Mouse (Mus musculus) MEL (cell line): ENCODE measurements around the gene Tmem179b. TPM values are rescaled to one million over a fixed set of nuclear protein-coding genes. Genes with fewer than 3 reads are reported as not detected.
A peak's percentile ranks its signal among the peaks of the same experiment; 100 is the strongest.

Experiments used
- DNase-seq: peaks from one replicate; pipeline ENCODE4 v3.0.0; 2011; ENCODE audit warnings: low read depth, low spot score
- H3K27ac ChIP-seq: 2 replicates; pipeline ENCODE4 v1.5.1; 2012; ENCODE audit warnings: low read depth, mild to moderate bottlenecking, control low read depth, low read length, moderate library complexity; ENCODE audit not compliant: control insufficient read depth
- H3K27me3 ChIP-seq, 2 experiments: fragments of 150-350 bp in 1 of 2; sonication (generic) in 1 of 2; 2 replicates each; pipeline ENCODE4 v1.6.1; 2012; ENCODE audit warnings: low read length in 2 of 2, mild to moderate bottlenecking in 2 of 2, improper control_type of control experiment in 1 of 2, moderate library complexity in 1 of 2; ENCODE audit not compliant: insufficient read depth in 2 of 2, control insufficient read depth in 1 of 2
- H3K36me3 ChIP-seq, 2 experiments: 2 replicates each; pipeline ENCODE4 v1.6.1; 2012 to 2014; ENCODE audit warnings: low read length in 2 of 2, improper control_type of control experiment in 1 of 2, inconsistent platforms in 1 of 2, mild to moderate bottlenecking in 1 of 2; ENCODE audit not compliant: insufficient read depth in 2 of 2, control insufficient read depth in 1 of 2
- H3K4me1 ChIP-seq, 2 experiments: fragments of 150-350 bp in 1 of 2; sonication (generic) in 1 of 2; 2 replicates each; pipeline ENCODE4 v1.6.1; 2012; ENCODE audit warnings: low read length in 2 of 2, improper control_type of control experiment in 1 of 2, mild to moderate bottlenecking in 1 of 2; ENCODE audit not compliant: insufficient read depth in 2 of 2, control insufficient read depth in 1 of 2
- H3K4me3 ChIP-seq, 2 experiments: fragments of 150-350 bp in 1 of 2; sonication (generic) in 1 of 2; 2 replicates each; pipeline ENCODE4 v1.5.1; 2012; ENCODE audit warnings: low read depth in 2 of 2, low read length in 2 of 2, mild to moderate bottlenecking in 2 of 2, moderate library complexity in 2 of 2, control low read depth in 1 of 2, improper control_type of control experiment in 1 of 2; ENCODE audit not compliant: control insufficient read depth in 1 of 2, insufficient read depth in 1 of 2
- H3K79me2 ChIP-seq: 2 replicates; pipeline ENCODE4 v1.6.1; 2012; ENCODE audit warnings: mild to moderate bottlenecking, low read length, moderate library complexity; ENCODE audit not compliant: control insufficient read depth, poor library complexity, insufficient read depth
- H3K9ac ChIP-seq: 2 replicates; pipeline ENCODE4 v1.6.1; 2012; ENCODE audit warnings: low read depth, mild to moderate bottlenecking, control low read depth, low read length, moderate library complexity; ENCODE audit not compliant: control insufficient read depth, poor library complexity, severe bottlenecking
- H3K9me3 ChIP-seq: fragments of 150-350 bp; sonication (generic); replicated peaks from 2 replicates; pipeline ENCODE4 v1.6.1; 2012; ENCODE audit warnings: mild to moderate bottlenecking, low read length, improper control_type of control experiment, moderate library complexity; ENCODE audit not compliant: insufficient read depth
- CHD1 ChIP-seq: IDR thresholded peaks from 2 replicates; pipeline ENCODE4 v1.6.1; 2012; ENCODE audit warnings: low read depth, mild to moderate bottlenecking, inconsistent platforms, low read length, improper control_type of control experiment
- CTCF ChIP-seq, 3 experiments: IDR thresholded peaks in 2 of 3; conservative IDR thresholded peaks in 1 of 3; 2 replicates each; pipeline ENCODE4 v1.5.1; 2011 to 2012; ENCODE audit warnings: low read length in 3 of 3, low read depth in 2 of 3, mild to moderate bottlenecking in 2 of 3, improper control_type of control experiment in 1 of 3, inconsistent platforms in 1 of 3, mixed read lengths in 1 of 3, moderate library complexity in 1 of 3; ENCODE audit not compliant: control insufficient read depth in 1 of 3, insufficient read depth in 1 of 3, poor library complexity in 1 of 3, severe bottlenecking in 1 of 3
- E2F4 ChIP-seq: IDR thresholded peaks from 2 replicates; pipeline ENCODE4 v1.6.1; 2011; ENCODE audit warnings: low read depth, low read length, improper control_type of control experiment, borderline replicate concordance
- EP300 ChIP-seq, 2 experiments: IDR thresholded peaks; 2 replicates each; pipeline ENCODE4 v1.6.1; 2011; ENCODE audit warnings: improper control_type of control experiment in 2 of 2, low read length in 2 of 2, low read depth in 1 of 2, mild to moderate bottlenecking in 1 of 2
- GABPA ChIP-seq: IDR thresholded peaks from 2 replicates; pipeline ENCODE4 v1.6.1; 2012; ENCODE audit warnings: low read depth, mild to moderate bottlenecking, inconsistent platforms, low read length, improper control_type of control experiment, moderate library complexity
- GATA1 ChIP-seq: IDR thresholded peaks from 2 replicates; pipeline ENCODE4 v1.6.1; 2011; ENCODE audit warnings: low read depth, low read length, improper control_type of control experiment
- KAT2A ChIP-seq: conservative IDR thresholded peaks from 2 replicates; pipeline ENCODE4 v1.6.1; 2012; ENCODE audit warnings: low read depth, low read length, improper control_type of control experiment, inconsistent platforms
- MAFK ChIP-seq: IDR thresholded peaks from 2 replicates; pipeline ENCODE4 v1.6.1; 2011; ENCODE audit warnings: low read depth, mild to moderate bottlenecking, low read length, improper control_type of control experiment, borderline replicate concordance
- MAZ ChIP-seq: IDR thresholded peaks from 2 replicates; pipeline ENCODE4 v1.6.1; 2012; ENCODE audit warnings: low read depth, mild to moderate bottlenecking, inconsistent platforms, low read length, improper control_type of control experiment
- MXI1 ChIP-seq: IDR thresholded peaks from 2 replicates; pipeline ENCODE4 v1.6.1; 2011; ENCODE audit warnings: mild to moderate bottlenecking, low read depth, low read length, improper control_type of control experiment
- MYB ChIP-seq: IDR thresholded peaks from 2 replicates; pipeline ENCODE4 v1.6.1; 2011; ENCODE audit warnings: mild to moderate bottlenecking, low read depth, low read length, improper control_type of control experiment
- NRF1 ChIP-seq: IDR thresholded peaks from 2 replicates; pipeline ENCODE4 v1.6.1; 2014; ENCODE audit warnings: low read depth, mild to moderate bottlenecking, inconsistent platforms, low read length, improper control_type of control experiment, moderate library complexity; ENCODE audit not compliant: poor library complexity, insufficient read depth, severe bottlenecking
- POLR2A ChIP-seq, 2 experiments: IDR thresholded peaks; 2 replicates each; pipeline ENCODE4 v1.6.1; 2011 to 2012; ENCODE audit warnings: low read length in 2 of 2, mild to moderate bottlenecking in 2 of 2, control low read depth in 1 of 2, improper control_type of control experiment in 1 of 2, low read depth in 1 of 2, moderate library complexity in 1 of 2; ENCODE audit not compliant: control insufficient read depth in 1 of 2, insufficient read depth in 1 of 2, poor library complexity in 1 of 2
- POLR2AphosphoS2 ChIP-seq: IDR thresholded peaks from 2 replicates; pipeline ENCODE4 v1.6.1; 2011; ENCODE audit warnings: low read length, improper control_type of control experiment
- POLR2AphosphoS5 ChIP-seq: IDR thresholded peaks from 2 replicates; pipeline ENCODE4 v1.6.1; 2012; ENCODE audit warnings: low read depth, borderline replicate concordance, mild to moderate bottlenecking, inconsistent platforms, low read length, moderate library complexity, mixed read lengths
- RAD21 ChIP-seq: IDR thresholded peaks from 2 replicates; pipeline ENCODE4 v1.6.1; 2011; ENCODE audit warnings: mild to moderate bottlenecking, low read depth, low read length, improper control_type of control experiment
- SMC3 ChIP-seq: IDR thresholded peaks from 2 replicates; pipeline ENCODE4 v1.6.1; 2011; ENCODE audit warnings: low read depth, low read length, improper control_type of control experiment
- TBP ChIP-seq: IDR thresholded peaks from 2 replicates; pipeline ENCODE4 v1.8.0; 2011; ENCODE audit warnings: low read depth, low read length, improper control_type of control experiment
- TCF12 ChIP-seq: IDR thresholded peaks from 2 replicates; pipeline ENCODE4 v1.6.1; 2014; ENCODE audit warnings: low read depth, mild to moderate bottlenecking, inconsistent platforms, low read length, improper control_type of control experiment, moderate library complexity
- USF1 ChIP-seq: IDR thresholded peaks from 2 replicates; pipeline ENCODE4 v1.6.1; 2014; ENCODE audit warnings: low read depth, mild to moderate bottlenecking, inconsistent platforms, low read length, improper control_type of control experiment, moderate library complexity
- ZC3H11A ChIP-seq: IDR thresholded peaks from 2 replicates; pipeline ENCODE4 v1.6.1; 2012; ENCODE audit warnings: low read depth, mild to moderate bottlenecking, inconsistent platforms, low read length, improper control_type of control experiment
- ZNF384 ChIP-seq: IDR thresholded peaks from 2 replicates; pipeline ENCODE4 v1.6.1; 2012; ENCODE audit warnings: low read depth, mild to moderate bottlenecking, inconsistent platforms, low read length, improper control_type of control experiment
- polyA plus RNA-seq, 2 experiments: library from polyadenylated mRNA; stranded (reverse) in 1 of 2; unstranded in 1 of 2; fragments of >175 nt in 1 of 2; fragments of >200 nt in 1 of 2; gene quantifications; 2 replicates each; pipeline versions ENCODE4 v1.2.1 to v1.2.4; 2012; ENCODE audit warnings: low replicate concordance in 2 of 2, low read depth in 1 of 2; ENCODE audit not compliant: insufficient read length in 2 of 2, insufficient read depth in 1 of 2, missing spikeins in 1 of 2
- total RNA-seq: library from RNA; depleted of rRNA; stranded (reverse); fragments of 300-350 nt; gene quantifications from 2 replicates; pipeline ENCODE4 v1.2.3, GENCODE M21; 2012

Tmem179b gene
- total and polyA plus RNA-seq, 3 experiments = 60.0 to 101 TPM; not detected in 1

DNA sequence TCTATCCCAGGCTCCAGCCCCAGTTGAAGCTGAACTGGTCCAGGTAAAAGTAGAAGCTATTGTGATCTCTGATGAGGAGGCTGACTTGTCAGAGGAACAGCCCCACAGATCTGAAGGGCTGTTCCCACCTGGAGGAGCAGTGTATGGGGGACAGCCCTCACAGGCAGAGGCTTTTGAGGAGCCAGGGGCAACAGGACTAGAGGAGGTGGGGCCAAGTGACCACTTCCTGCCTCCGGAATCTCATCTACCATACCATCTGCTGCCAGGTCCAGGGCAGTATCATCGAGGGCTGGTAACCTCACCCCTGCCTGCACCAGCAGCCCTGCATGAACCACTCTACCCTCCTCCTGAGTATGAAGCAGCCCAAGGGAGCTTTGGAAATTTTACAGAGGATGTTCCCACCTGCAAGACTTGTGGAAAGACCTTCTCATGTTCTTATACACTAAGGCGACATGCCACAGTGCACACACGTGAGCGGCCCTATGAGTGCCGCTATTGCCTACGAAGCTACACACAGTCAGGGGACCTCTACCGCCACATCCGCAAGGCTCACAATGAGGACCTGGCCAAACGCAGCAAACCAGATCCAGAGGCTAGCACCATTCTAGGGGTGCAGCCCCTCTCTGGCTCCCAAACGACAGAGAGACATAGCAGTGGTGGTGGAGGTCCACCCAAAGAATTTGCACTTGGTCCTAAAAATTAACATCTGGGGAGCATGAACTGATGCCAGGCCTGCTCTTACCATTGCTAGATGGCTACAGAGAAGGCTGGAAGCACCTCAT is 29.8 kb upstream of the Tmem179b start:
- Histone ChIP-seq H3K4me3 (no peak overlapping the region), H3K36me3 (peaks cover 4 to 5% of the 10 kb centered on the region in 2 experiments), H3K4me1 (peaks cover 2 to 19% of the 10 kb centered on the region in 2 experiments; a peak in 2 of 4 replicates)

DNA sequence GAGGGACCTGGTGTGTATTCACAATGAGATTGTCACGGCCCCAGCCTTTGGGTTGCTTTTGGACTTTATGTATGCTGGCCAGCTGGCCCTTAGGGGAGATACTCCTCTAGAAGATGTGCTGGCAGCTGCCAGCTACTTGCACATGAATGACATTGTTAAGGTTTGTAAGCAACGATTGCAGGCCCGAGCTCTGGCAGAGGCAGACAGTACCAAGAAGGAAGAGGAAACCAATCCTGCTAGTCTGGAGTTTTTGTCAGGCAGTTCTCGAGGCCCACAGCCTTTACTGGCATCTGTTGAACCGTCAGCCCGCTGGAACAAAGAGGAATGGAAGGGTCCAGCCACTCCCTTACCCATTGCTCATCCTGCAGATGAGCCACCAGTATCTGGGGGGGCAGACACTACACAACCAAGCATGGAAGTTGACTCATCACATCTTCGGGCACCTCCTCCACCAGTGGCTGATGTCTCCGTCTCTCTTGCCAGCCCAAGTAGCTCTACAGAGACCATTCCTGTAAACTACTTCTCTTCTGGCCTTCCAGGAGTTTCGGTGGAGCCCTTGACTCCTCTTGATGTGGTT is 29.0 kb upstream of the Tmem179b start:
- Histone ChIP-seq H3K9me3 (no peaks in the 10 kb centered on the region), H3K4me3 (no peak overlapping the region), H3K9ac (no peak overlapping the region), H3K27me3 (no peaks in the 10 kb centered on the region), H3K4me1 (peaks cover 2 to 21% of the 10 kb centered on the region in 2 experiments; a peak in 2 of 4 replicates), H3K27ac (no peak overlapping the region), H3K79me2 (no peaks in the 10 kb centered on the region; the same call in 1 of the 2 replicates), H3K36me3 (peaks cover under 1 to 9% of the 10 kb centered on the region in 2 experiments)
- no peak for DNase-seq
- TF ChIP-seq ZNF384 (no peak), KAT2A (no peak), POLR2AphosphoS5 (no peak), MAFK (no peak), MXI1 (no peak), POLR2AphosphoS2 (no peak), RAD21 (no peak), GABPA (no peak), TBP (no peak), MYB (no peak)

More for the DNA sequence above, 29.8 kb upstream of the Tmem179b start:
- no peak for DNase-seq
- TF ChIP-seq SMC3 = no peak
- Histone ChIP-seq H3K9ac (no peak overlapping the region), H3K27me3 (no peaks in the 10 kb centered on the region), H3K9me3 (no peaks in the 10 kb centered on the region), H3K79me2 (no peaks in the 10 kb centered on the region; the same call in 1 of the 2 replicates), H3K27ac (no peak overlapping the region)

GRCm38 (mm10) chr19:8802130-8802821 is 28.0 kb upstream of the Tmem179b start, which contains the start of gene Zbtb3:
Gene Zbtb3 (plus strand): TSS chr19:8802555.
- Histone ChIP-seq H3K9me3 (no peaks in the 10 kb centered on the region), H3K9ac (peak within 1 kb of the TSS; percentile 78), H3K4me1 (peaks cover 2 to 21% of the 10 kb centered on the region in 2 experiments; a peak in 2 of 4 replicates), H3K27me3 (no peaks in the 10 kb centered on the region), H3K79me2 (peaks cover 9% of the 10 kb centered on the region), H3K4me3 (peak within 1 kb of the TSS; percentile 74 to 91), H3K27ac (peak within 1 kb of the TSS; percentile 74), H3K36me3 (peaks cover 0 to 9% of the 10 kb centered on the region in 2 experiments; a peak in 3 of 4 replicates)
- DNase-seq = peak; percentile 100
- TF ChIP-seq POLR2AphosphoS2 = peak; percentile 80
- no peak for TF ChIP-seq ZC3H11A
- TF ChIP-seq CHD1 = no peak
- TF ChIP-seq USF1 = no peak
- no peak for TF ChIP-seq E2F4
- no peak for TF ChIP-seq EP300 (IDR thresholded peaks at IDR 0.05; ENCODE audit: low read depth in 1 of 2, low read length in 2 of 2)
- TF ChIP-seq POLR2AphosphoS5 = no peak
- no peak for TF ChIP-seq CTCF (IDR thresholded peaks at IDR 0.05 in 2 of 3, conservative IDR thresholded peaks at IDR 0.05 in 1 of 3; ENCODE audit: control insufficient read depth in 1 of 3, insufficient read depth in 1 of 3, low read depth in 2 of 3, low read length in 3 of 3, poor library complexity in 1 of 3, severe bottlenecking in 1 of 3)
- TF ChIP-seq NRF1 = peak; percentile 30; the same call in 1 of the 2 replicates
- TF ChIP-seq KAT2A = no peak; the same call in 1 of the 2 replicates
- TF ChIP-seq GATA1 = 0 out of 2 replicates have a peak, but pooled peaks have one; percentile 4
- peak; percentile 52 to 86 for TF ChIP-seq POLR2A (IDR thresholded peaks at IDR 0.05; ENCODE audit: control insufficient read depth in 1 of 2, insufficient read depth in 1 of 2, low read depth in 1 of 2, low read length in 2 of 2, poor library complexity in 1 of 2)
- TF ChIP-seq TBP = peak; percentile 75; the same call in 1 of the 2 replicates
- no peak for TF ChIP-seq TCF12
- no peak for TF ChIP-seq SMC3
- no peak; the same call in 1 of the 2 replicates for TF ChIP-seq MAZ
